Mouse (Mus musculus) urinary bladder, adult 18-20 months (tissue): ENCODE results near the gene Il6ra.

ENCODE experiments used
- DNase-seq, 2 experiments: peaks; one replicate each; pipeline ENCODE4 v3.0.0; 2022; ENCODE audit warnings: low spot score in 2 of 2, mixed read lengths in 2 of 2

Gene Il6ra

DNA sequence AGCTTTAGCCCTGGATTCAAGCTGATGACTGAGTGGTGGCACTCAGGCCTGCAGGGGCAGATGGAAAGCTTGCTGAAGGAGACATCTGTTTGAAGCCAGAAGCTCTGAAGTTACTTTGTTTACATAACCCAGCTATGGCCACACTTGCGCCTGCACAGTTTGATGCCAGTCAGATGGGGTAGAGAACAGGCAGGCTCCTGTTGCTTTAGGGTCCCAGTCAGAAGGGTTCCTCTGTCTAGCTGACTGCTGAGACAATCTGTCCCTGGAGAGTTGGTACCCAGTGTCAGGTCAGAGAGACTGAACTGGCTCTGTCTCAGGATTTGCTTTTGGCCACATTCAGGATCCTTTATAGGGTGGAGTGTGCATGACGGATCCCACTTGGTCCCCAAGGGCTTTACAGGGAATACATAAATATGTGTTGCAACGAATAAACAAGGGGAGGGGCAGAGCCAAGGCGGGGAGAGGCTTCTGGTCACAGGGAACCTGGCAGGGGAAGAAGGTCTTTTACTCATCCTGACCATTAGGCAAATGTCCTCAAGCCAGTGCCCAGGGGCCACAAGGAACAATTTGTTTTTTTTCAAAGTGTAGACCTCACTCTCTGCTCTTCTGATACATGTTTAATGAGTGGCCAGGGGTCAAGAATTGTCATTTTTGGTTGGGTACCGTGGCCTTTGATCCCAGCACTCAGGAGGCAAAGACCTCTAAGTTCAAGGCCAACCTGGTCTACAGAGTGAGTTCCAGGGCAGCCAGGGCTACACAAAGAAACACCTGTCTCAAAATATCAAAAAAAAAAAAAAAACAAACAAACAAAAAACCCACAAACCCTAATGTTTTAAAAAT lies 3.1 kb downstream of the Il6ra start:
- peak in 1 of 2 experiments; percentile 52 for DNase-seq

DNA sequence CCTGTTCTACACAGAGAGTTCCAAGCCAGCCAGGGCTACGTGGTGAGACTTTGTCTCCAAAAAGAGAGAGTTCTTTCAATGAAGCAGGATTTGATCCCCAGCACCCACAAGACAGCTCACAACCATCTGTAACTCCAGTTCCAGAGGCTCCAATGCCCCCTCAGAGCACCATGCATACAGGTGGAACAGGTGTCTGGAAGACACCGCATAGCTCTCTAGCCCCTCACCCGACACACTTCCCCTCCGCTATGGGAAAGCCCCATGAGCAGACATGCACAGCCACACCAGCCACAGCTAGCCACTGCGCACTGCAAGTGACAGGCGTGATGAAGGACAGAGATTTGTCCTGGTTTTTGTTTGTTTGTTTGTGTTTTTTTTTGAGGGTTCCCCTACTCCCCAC lies 4.2 kb downstream of the Il6ra start:
- no peak for DNase-seq

- DNase-seq, result no peak
Measured at GRCm38 (mm10) chr3:89907846-89908245, 5.2 kb downstream of the Il6ra start.

GRCm38 (mm10) chr3:89899511-89899908 lies 13.5 kb downstream of the Il6ra start:
- no peak for DNase-seq

- DNase-seq, result peak in 1 of 2 experiments; percentile 39
Measured at GRCm38 (mm10) chr3:89898870-89899510, 14.0 kb downstream of the Il6ra start.

DNA sequence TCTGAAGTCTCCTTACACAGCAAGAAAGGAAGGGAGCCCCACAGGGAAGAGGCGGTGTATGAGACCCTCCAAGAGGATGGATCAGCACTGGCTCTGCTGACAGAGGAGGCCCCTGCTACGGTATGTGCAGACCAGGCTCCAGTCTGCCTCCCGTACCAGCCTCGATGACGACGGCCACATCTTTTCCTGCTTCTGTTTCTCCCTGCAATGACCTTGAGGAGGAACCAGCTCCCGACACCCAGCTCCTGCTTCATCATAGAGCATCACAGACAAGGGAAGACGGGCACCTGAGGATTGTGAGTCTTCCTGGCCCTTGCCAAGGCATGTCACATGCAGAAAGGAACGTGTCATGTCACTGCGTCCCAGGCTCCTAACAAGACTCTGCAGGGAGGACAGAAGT lies 15.0 kb downstream of the Il6ra start:
- no peak for DNase-seq

GRCm38 (mm10) chr3:89897204-89897796 lies 15.7 kb downstream of the Il6ra start:
- DNase-seq, result no peak

DNA sequence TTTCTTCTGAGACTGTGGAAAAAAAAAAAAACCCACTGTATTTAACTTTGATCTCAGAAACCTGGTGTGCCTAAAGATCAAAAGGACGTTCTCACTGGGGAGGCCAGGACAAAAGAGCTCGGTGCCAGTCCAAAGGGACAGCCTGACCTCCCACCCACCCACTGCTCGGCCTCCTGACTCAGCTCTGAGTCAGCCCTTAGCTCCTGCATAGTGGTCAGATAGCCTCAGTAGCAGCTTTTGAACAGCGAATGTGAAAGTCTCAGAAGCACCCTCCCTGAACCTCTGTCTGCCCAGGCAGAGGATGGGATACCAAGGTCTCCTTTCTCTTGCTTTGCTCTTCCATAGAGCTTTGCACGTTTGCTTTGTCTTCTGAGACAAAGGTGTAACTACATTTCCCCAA lies 16.4 kb downstream of the Il6ra start:
- peak in 1 of 2 experiments; percentile 60 for DNase-seq

GRCm38 (mm10) chr3:89892517-89893106 lies 20.4 kb downstream of the Il6ra start:
- no peak for DNase-seq

DNA sequence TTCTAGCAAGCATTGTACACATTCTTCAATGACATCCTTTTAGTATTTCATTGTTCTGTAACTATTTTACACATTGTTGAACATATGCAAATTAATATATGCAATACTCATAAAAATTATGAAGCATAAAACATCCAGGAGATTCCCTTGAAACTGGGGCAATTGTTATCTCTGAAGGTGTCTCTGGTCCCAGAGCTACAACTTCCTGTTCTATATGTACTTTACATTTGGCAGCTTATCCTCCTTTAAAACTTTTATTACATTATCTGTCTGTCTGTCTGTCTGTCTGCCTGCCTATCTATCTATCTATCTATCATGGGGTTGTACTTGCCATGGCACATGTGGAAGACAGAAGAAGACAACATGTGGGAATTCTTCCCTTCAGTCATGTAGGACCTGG lies 21.3 kb downstream of the Il6ra start:
- no peak for DNase-seq

DNA sequence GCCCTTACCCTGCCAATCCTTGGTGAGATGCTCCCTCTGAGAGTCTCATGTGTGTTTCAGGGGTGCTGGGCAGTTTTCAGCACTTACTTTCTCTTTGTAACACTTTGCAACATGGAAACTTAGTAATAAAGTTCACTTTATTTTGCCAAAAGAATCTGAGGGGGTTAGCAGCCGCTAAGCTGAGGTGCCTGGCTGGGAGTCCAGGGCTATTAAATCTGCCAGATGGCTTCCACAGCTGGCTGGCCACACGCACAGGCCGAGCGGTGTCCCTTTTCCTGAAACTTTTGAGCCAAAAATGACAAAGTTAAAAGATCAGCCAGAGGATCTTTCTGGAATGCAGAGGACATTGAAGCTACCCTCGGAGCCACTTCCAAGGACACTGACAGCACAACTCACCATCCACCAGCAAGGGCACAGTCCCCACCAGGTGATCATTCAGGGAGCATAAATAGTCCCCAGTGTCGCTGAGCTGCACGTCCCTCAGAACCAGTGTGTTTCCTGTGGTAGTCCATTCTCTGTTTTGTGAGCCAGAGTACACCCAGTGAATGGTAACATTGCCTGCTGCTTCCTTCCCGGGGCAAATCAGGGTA lies 23.1 kb downstream of the Il6ra start:
- DNase-seq, result no peak

GRCm38 (mm10) chr3:89887582-89888230 lies 25.3 kb downstream of the Il6ra start:
- no peak for DNase-seq

- DNase-seq, result no peak
Measured at GRCm38 (mm10) chr3:89885766-89886165, 27.2 kb downstream of the Il6ra start.

GRCm38 (mm10) chr3:89883582-89884041 lies 29.4 kb downstream of the Il6ra start:
- no peak for DNase-seq

DNA sequence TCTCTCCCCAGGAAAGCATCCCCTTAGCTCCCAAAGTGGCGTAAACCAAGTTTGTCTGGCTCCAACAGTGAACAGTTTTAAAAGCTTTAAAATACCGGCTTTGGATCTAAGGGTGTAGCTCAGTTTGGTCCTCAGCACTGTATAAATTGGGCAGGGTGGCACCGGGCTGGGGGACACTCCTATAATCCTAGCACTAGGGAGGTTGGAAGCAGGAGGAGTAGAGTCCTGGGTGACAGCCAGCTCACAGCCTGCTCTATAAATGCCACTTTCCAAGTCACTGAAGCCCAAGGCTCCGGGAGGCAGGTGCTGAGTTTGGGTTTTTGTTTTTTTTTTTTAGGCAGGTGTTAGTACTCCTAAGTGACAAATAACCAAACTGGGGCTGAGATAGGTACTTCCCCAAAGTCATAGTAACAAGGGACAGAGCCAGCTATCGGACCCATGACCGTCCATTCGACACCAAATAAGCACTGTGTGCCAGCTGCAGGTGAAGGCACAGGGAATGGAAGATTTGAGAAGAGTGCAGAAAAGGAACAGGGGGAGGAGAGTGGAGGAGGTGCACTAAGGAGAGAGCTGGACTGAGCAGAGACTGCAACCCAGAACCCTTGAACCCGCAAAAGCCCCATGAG lies 30.3 kb downstream of the Il6ra start:
- no peak for DNase-seq

GRCm38 (mm10) chr3:89880036-89880851 lies 32.8 kb downstream of the Il6ra start:
- DNase-seq, result no peak

GRCm38 (mm10) chr3:89879326-89879725 lies 33.7 kb downstream of the Il6ra start:
- no peak for DNase-seq

- DNase-seq, result no peak
Measured at GRCm38 (mm10) chr3:89878456-89878855, 34.5 kb downstream of the Il6ra start.

- DNase-seq, result no peak
Measured at GRCm38 (mm10) chr3:89877129-89877528, 35.9 kb downstream of the Il6ra start.

- no peak for DNase-seq
Measured at GRCm38 (mm10) chr3:89876469-89876868, 36.5 kb downstream of the Il6ra start.
